Mouse (Mus musculus) heart, embryonic 14.5 days (tissue): ENCODE measurements around the gene Vmn1r223. TPM values are rescaled to one million over a fixed set of nuclear protein-coding genes. Genes with fewer than 3 reads are reported as not detected.
A peak's percentile ranks its signal among the peaks of the same experiment; 100 is the strongest.

Experiments used
- ATAC-seq: fragments of 200-750 bp; cut with Nextera tagmentation; 2 replicates; pipeline ENCODE4 v1.8.0; 2017; ENCODE audit warnings: low read depth, moderate TSS enrichment; ENCODE audit not compliant: insufficient number of reproducible peaks, insufficient read depth, low FRiP score
- H3K27ac ChIP-seq, 2 experiments: fragments of 200-500 bp in 1 of 2; fragments of 300-500 bp in 1 of 2; sonication (generic) in 1 of 2; replicated peaks in 1 of 2; 2 replicates each; pipeline ENCODE4 v1.5.1; 2012 to 2014; ENCODE audit warnings: low read depth in 2 of 2, low read length in 2 of 2, control low read depth in 1 of 2, mild to moderate bottlenecking in 1 of 2, mixed read lengths in 1 of 2; ENCODE audit not compliant: control insufficient read depth in 1 of 2, insufficient read depth in 1 of 2
- H3K27me3 ChIP-seq: fragments of 300-500 bp; sonication (generic); 2 replicates; pipeline ENCODE4 v1.6.1; 2014; ENCODE audit warnings: mild to moderate bottlenecking, low read length, control low read depth; ENCODE audit not compliant: control insufficient read depth, insufficient read depth
- H3K36me3 ChIP-seq: fragments of 300-500 bp; sonication (generic); 2 replicates; pipeline ENCODE4 v1.6.1; 2014; ENCODE audit warnings: mild to moderate bottlenecking, control low read depth, low read length, mixed read lengths; ENCODE audit not compliant: control insufficient read depth, insufficient read depth
- H3K4me1 ChIP-seq, 2 experiments: fragments of 200-500 bp in 1 of 2; fragments of 300-500 bp in 1 of 2; sonication (generic) in 1 of 2; 2 replicates each; pipeline ENCODE4 v1.6.1; 2012 to 2014; ENCODE audit warnings: low read length in 2 of 2, control low read depth in 1 of 2, mixed read lengths in 1 of 2; ENCODE audit not compliant: control insufficient read depth in 2 of 2, insufficient read depth in 2 of 2
- H3K4me2 ChIP-seq: fragments of 300-500 bp; sonication (generic); 2 replicates; pipeline ENCODE4 v1.6.1; 2014; ENCODE audit warnings: mild to moderate bottlenecking, low read length
- H3K4me3 ChIP-seq, 2 experiments: fragments of 200-500 bp in 1 of 2; fragments of 300-500 bp in 1 of 2; sonication (generic) in 1 of 2; 2 replicates each; pipeline ENCODE4 v1.5.1; 2012 to 2014; ENCODE audit warnings: low read length in 2 of 2, mild to moderate bottlenecking in 2 of 2, control low read depth in 1 of 2, low read depth in 1 of 2, moderate library complexity in 1 of 2; ENCODE audit not compliant: control insufficient read depth in 1 of 2, insufficient read depth in 1 of 2
- H3K9ac ChIP-seq: fragments of 300-500 bp; sonication (generic); 2 replicates; pipeline ENCODE4 v1.6.1; 2014; ENCODE audit warnings: mild to moderate bottlenecking, low read length
- H3K9me3 ChIP-seq: fragments of 300-500 bp; sonication (generic); 2 replicates; pipeline ENCODE4 v1.6.1; 2016; ENCODE audit warnings: low read length, control low read depth; ENCODE audit not compliant: control insufficient read depth
- WGBS: fragments of 180-500 bp; shearing (Covaris S2); extraction: QIAGEN DNeasy Blood & Tissue Kit; methylation state at CpG from one replicate; pipeline ENCODE4 v1.1.7; 2014; 5-methylcytosine and 5-hydroxymethylcytosine counted together
- polyA plus RNA-seq: library from polyadenylated mRNA; unstranded; fragments of >200 nt; fragmentation: Nextera tagmentation; extraction: Ambion mirVana; gene quantifications from 2 replicates; pipeline ENCODE4 v1.2.1, GENCODE M21; 2014

Vmn1r223 gene
- polyA plus RNA-seq, 1 experiment from 2014 or later = not detected

- H3K9me3 ChIP-seq = no peaks in the 10 kb centered on the region
- H3K9ac ChIP-seq = no peak overlapping the region; the same call in 1 of the 2 replicates
- H3K4me1 ChIP-seq = peaks cover 0 to 2% of the 10 kb centered on the region in 2 experiments; a peak in 1 of 4 replicates
- 2% methylated on average over 34 of the region's 34 CpGs for WGBS
- peaks cover 4% of the 10 kb centered on the region; the same call in 1 of the 2 replicates for H3K27me3 ChIP-seq
- H3K4me2 ChIP-seq = peak overlapping the region; percentile 59
- peak overlapping the region; percentile 19 to 22 for H3K4me3 ChIP-seq
- no peak overlapping the region for H3K27ac ChIP-seq
- no peaks in the 10 kb centered on the region for H3K36me3 ChIP-seq
- ATAC-seq = 0 out of 2 replicates have a peak, but pooled peaks have one; percentile 39
These were observed 23.6 kb downstream of the Vmn1r223 start for GRCm38 (mm10) chr13:23270321-23271101.

- WGBS = 91% methylated on average over 4 of the region's 4 CpGs
These were observed 32.6 kb downstream of the Vmn1r223 start for GRCm38 (mm10) chr13:23279576-23279975.

GRCm38 (mm10) chr13:23279992-23280391 lies 33.1 kb downstream of the Vmn1r223 start:
- 82% methylated on average over 3 of the region's 3 CpGs for WGBS
- Histone ChIP-seq H3K9ac (no peak overlapping the region), H3K27me3 (no peaks in the 10 kb centered on the region), H3K9me3 (no peaks in the 10 kb centered on the region), H3K4me3 (no peak overlapping the region), H3K27ac (no peak overlapping the region), H3K4me1 (peaks cover 0 to under 1% of the 10 kb centered on the region in 2 experiments; a peak in 1 of 4 replicates), H3K4me2 (no peak overlapping the region), H3K36me3 (no peaks in the 10 kb centered on the region)
- no peak for ATAC-seq

More at GRCm38 (mm10) chr13:23279576-23279975, 32.6 kb downstream of the Vmn1r223 start:
- no peaks in the 10 kb centered on the region for H3K4me1 ChIP-seq
- H3K9me3 ChIP-seq = no peaks in the 10 kb centered on the region
- H3K27me3 ChIP-seq = no peaks in the 10 kb centered on the region
- no peak overlapping the region for H3K4me3 ChIP-seq
- H3K27ac ChIP-seq = no peak overlapping the region
- H3K9ac ChIP-seq = no peak overlapping the region
- no peak overlapping the region for H3K4me2 ChIP-seq
- no peak for ATAC-seq
- no peaks in the 10 kb centered on the region for H3K36me3 ChIP-seq

GRCm38 (mm10) chr13:23285191-23285920 lies 38.4 kb downstream of the Vmn1r223 start:
- Histone ChIP-seq H3K9ac (no peak overlapping the region), H3K4me2 (peak overlapping the region; percentile 83), H3K4me3 (peak overlapping the region; percentile 43 to 53), H3K27me3 (0 out of 2 replicates have a peak, but pooled peaks cover 3% of the 10 kb centered on the region), H3K4me1 (peaks cover 0 to 6% of the 10 kb centered on the region in 2 experiments; a peak in 2 of 4 replicates), H3K36me3 (no peaks in the 10 kb centered on the region), H3K27ac (no peak overlapping the region), H3K9me3 (no peaks in the 10 kb centered on the region)
- WGBS = 2% methylated on average over 22 of the region's 22 CpGs
- no peak for ATAC-seq

GRCm38 (mm10) chr13:23285921-23286720 lies 39.2 kb downstream of the Vmn1r223 start:
- under 1% methylated on average over 35 of the region's 35 CpGs for WGBS
- peaks cover 0 to 6% of the 10 kb centered on the region in 2 experiments; a peak in 2 of 4 replicates for H3K4me1 ChIP-seq
- no peak for ATAC-seq
- no peaks in the 10 kb centered on the region for H3K9me3 ChIP-seq
- H3K36me3 ChIP-seq = no peaks in the 10 kb centered on the region
- peak overlapping the region; percentile 60 for H3K9ac ChIP-seq
- H3K4me3 ChIP-seq = peak overlapping the region; percentile 43 to 53
- 0 out of 2 replicates have a peak, but pooled peaks cover 3% of the 10 kb centered on the region for H3K27me3 ChIP-seq
- H3K27ac ChIP-seq = no peak overlapping the region
- H3K4me2 ChIP-seq = peak overlapping the region; percentile 83

- Histone ChIP-seq H3K4me2 (peak overlapping the region; percentile 83), H3K4me1 (peaks cover 0 to 6% of the 10 kb centered on the region in 2 experiments; a peak in 2 of 4 replicates), H3K9ac (peak overlapping the region; percentile 60), H3K27ac (no peak overlapping the region), H3K27me3 (0 out of 2 replicates have a peak, but pooled peaks cover 3% of the 10 kb centered on the region), H3K4me3 (peak overlapping the region; percentile 43 to 53), H3K9me3 (no peaks in the 10 kb centered on the region), H3K36me3 (no peaks in the 10 kb centered on the region)
- under 1% methylated on average over 19 of the region's 19 CpGs for WGBS
- ATAC-seq = no peak
These were observed 39.9 kb downstream of the Vmn1r223 start for GRCm38 (mm10) chr13:23286721-23287362.
